Mouse (Mus musculus) liver, embryonic 12.5 days (tissue): ENCODE measurements around the gene Slc37a1. TPM values are rescaled to one million over a fixed set of nuclear protein-coding genes. Genes with fewer than 3 reads are reported as not detected.
A peak's percentile ranks its signal among the peaks of the same experiment; 100 is the strongest.
"Not testable (repeated sequence)": the region's sequence is repeated elsewhere in the genome, so short reads cannot be mapped to it uniquely, and the experiment has no call there.

Experiments
- ATAC-seq: fragments of 200-750 bp; cut with Nextera tagmentation; 2 replicates; pipeline ENCODE4 v1.8.0; 2017; ENCODE audit warnings: moderate number of reproducible peaks, mild to moderate bottlenecking, moderate library complexity
- H3K27ac ChIP-seq: fragments of 300-500 bp; sonication (generic); 2 replicates; pipeline ENCODE4 v1.5.1; 2016; ENCODE audit warnings: mild to moderate bottlenecking
- H3K27me3 ChIP-seq: fragments of 300-500 bp; sonication (generic); replicated peaks from 2 replicates; pipeline ENCODE4 v1.6.1; 2016; ENCODE audit warnings: mild to moderate bottlenecking, moderate library complexity
- H3K36me3 ChIP-seq: fragments of 300-500 bp; sonication (generic); 2 replicates; pipeline ENCODE4 v1.6.1; 2016; ENCODE audit warnings: mild to moderate bottlenecking, moderate library complexity
- H3K4me1 ChIP-seq: fragments of 300-500 bp; sonication (generic); 2 replicates; pipeline ENCODE4 v1.6.1; 2016
- H3K4me2 ChIP-seq: fragments of 300-500 bp; sonication (generic); 2 replicates; pipeline ENCODE4 v1.6.1; 2016; ENCODE audit warnings: mild to moderate bottlenecking, moderate library complexity
- H3K4me3 ChIP-seq: fragments of 300-500 bp; sonication (generic); 2 replicates; pipeline ENCODE4 v1.5.1; 2016; ENCODE audit warnings: mild to moderate bottlenecking, moderate library complexity
- H3K9ac ChIP-seq: fragments of 300-500 bp; sonication (generic); 2 replicates; pipeline ENCODE4 v1.6.1; 2016; ENCODE audit warnings: mild to moderate bottlenecking, moderate library complexity
- H3K9me3 ChIP-seq: fragments of 300-500 bp; sonication (generic); replicated peaks from 2 replicates; pipeline ENCODE4 v1.6.1; 2016; ENCODE audit warnings: mild to moderate bottlenecking, moderate library complexity
- WGBS: fragments of 180-500 bp; shearing (Covaris S2); methylation state at CpG from one replicate; pipeline ENCODE4 v1.1.7; 2016; ENCODE audit not compliant: insufficient replicate concordance; 5-methylcytosine and 5-hydroxymethylcytosine counted together
- polyA plus RNA-seq: library from polyadenylated mRNA; unstranded; fragments of >200 nt; fragmentation: Nextera tagmentation; extraction: Ambion mirVana; gene quantifications from 2 replicates; pipeline ENCODE4 v1.2.1, GENCODE M21; 2016

Gene Slc37a1
- polyA plus RNA-seq, 1 experiment from 2014 or later, result 5.4 TPM

- no peak for ATAC-seq
- Histone ChIP-seq H3K4me3 (no peak overlapping the region), H3K27ac (no peak overlapping the region), H3K27me3 (no peaks in the 10 kb centered on the region), H3K9me3 (no peaks in the 10 kb centered on the region), H3K9ac (no peak overlapping the region), H3K4me2 (no peak overlapping the region), H3K36me3 (no peaks in the 10 kb centered on the region), H3K4me1 (no peaks in the 10 kb centered on the region; the same call in 1 of the 2 replicates)
- WGBS, result 28% methylated on average over 5 of the region's 5 CpGs
These were observed 57.7 kb downstream of the Slc37a1 start for GRCm38 (mm10) chr17:31344172-31344801.

- Histone ChIP-seq H3K4me2 (no peak overlapping the region), H3K36me3 (0 out of 2 replicates have a peak, but pooled peaks cover 2% of the 10 kb centered on the region), H3K4me3 (no peak overlapping the region), H3K9me3 (no peaks in the 10 kb centered on the region), H3K27ac (no peak overlapping the region), H3K9ac (no peak overlapping the region), H3K27me3 (no peaks in the 10 kb centered on the region), H3K4me1 (no peaks in the 10 kb centered on the region; the same call in 1 of the 2 replicates)
- 85% methylated on average over 3 of the region's 3 CpGs for WGBS
- no peak for ATAC-seq
These were observed 58.2 kb downstream of the Slc37a1 start for GRCm38 (mm10) chr17:31344816-31345215.

- 0 out of 2 replicates have a peak, but pooled peaks cover 4% of the 10 kb centered on the region for H3K36me3 ChIP-seq
These were observed 61.5 kb downstream of the Slc37a1 start for GRCm38 (mm10) chr17:31348129-31348528.

GRCm38 (mm10) chr17:31349388-31349787 lies 62.8 kb downstream of the Slc37a1 start:
- 79% methylated on average over 12 of the region's 12 CpGs for WGBS
- no peak for ATAC-seq
- no peak overlapping the region for H3K27ac ChIP-seq
- H3K4me1 ChIP-seq, result no peaks in the 10 kb centered on the region; the same call in 1 of the 2 replicates
- 0 out of 2 replicates have a peak, but pooled peaks cover 4% of the 10 kb centered on the region for H3K36me3 ChIP-seq
- H3K4me2 ChIP-seq, result no peak overlapping the region
- H3K9me3 ChIP-seq, result no peaks in the 10 kb centered on the region
- H3K27me3 ChIP-seq, result no peaks in the 10 kb centered on the region
- no peak overlapping the region for H3K4me3 ChIP-seq
- H3K9ac ChIP-seq, result no peak overlapping the region

More at GRCm38 (mm10) chr17:31348129-31348528, 61.5 kb downstream of the Slc37a1 start:
- no peak overlapping the region for H3K4me2 ChIP-seq
- 75% methylated on average over 5 of the region's 5 CpGs for WGBS
- no peaks in the 10 kb centered on the region; the same call in 1 of the 2 replicates for H3K4me1 ChIP-seq
- H3K9ac ChIP-seq, result no peak overlapping the region
- no peak overlapping the region for H3K4me3 ChIP-seq
- no peaks in the 10 kb centered on the region for H3K27me3 ChIP-seq
- no peak for ATAC-seq
- no peak overlapping the region for H3K27ac ChIP-seq
- H3K9me3 ChIP-seq, result no peaks in the 10 kb centered on the region

- H3K9me3 ChIP-seq, result no peaks in the 10 kb centered on the region
- no peak overlapping the region for H3K27ac ChIP-seq
- ATAC-seq, result no peak
- H3K36me3 ChIP-seq, result 0 out of 2 replicates have a peak, but pooled peaks cover 4% of the 10 kb centered on the region
- no peak overlapping the region for H3K4me3 ChIP-seq
- H3K27me3 ChIP-seq, result no peaks in the 10 kb centered on the region; the same call in 1 of the 2 replicates
- no peak overlapping the region for H3K9ac ChIP-seq
- H3K4me2 ChIP-seq, result no peak overlapping the region
- WGBS, result 72% methylated on average over 8 of the region's 8 CpGs
- H3K4me1 ChIP-seq, result 0 out of 2 replicates have a peak, but pooled peaks cover 5% of the 10 kb centered on the region
These were observed 65.4 kb downstream of the Slc37a1 start for GRCm38 (mm10) chr17:31351984-31352383.

GRCm38 (mm10) chr17:31353255-31353654 lies 66.7 kb downstream of the Slc37a1 start:
- Histone ChIP-seq H3K4me1 (0 out of 2 replicates have a peak, but pooled peaks cover 5% of the 10 kb centered on the region), H3K9me3 (no peaks in the 10 kb centered on the region), H3K4me3 (no peak overlapping the region), H3K4me2 (no peak overlapping the region), H3K9ac (no peak overlapping the region), H3K27me3 (no peaks in the 10 kb centered on the region; the same call in 1 of the 2 replicates), H3K27ac (no peak overlapping the region), H3K36me3 (0 out of 2 replicates have a peak, but pooled peaks cover 4% of the 10 kb centered on the region)
- ATAC-seq, result no peak
- 62% methylated on average over 2 of the region's 2 CpGs for WGBS

- not testable (repeated sequence) for H3K9me3 ChIP-seq, H3K4me1 ChIP-seq, H3K4me3 ChIP-seq, H3K36me3 ChIP-seq, H3K27ac ChIP-seq, H3K9ac ChIP-seq, H3K27me3 ChIP-seq, ATAC-seq, H3K4me2 ChIP-seq
- 53% methylated on average over 3 of the region's 3 CpGs for WGBS
These were observed 68.1 kb downstream of the Slc37a1 start for GRCm38 (mm10) chr17:31354684-31355083.

GRCm38 (mm10) chr17:31355792-31356502 lies 69.4 kb downstream of the Slc37a1 start:
- Histone ChIP-seq H3K9me3 (no peaks in the 10 kb centered on the region), H3K36me3 (no peaks in the 10 kb centered on the region), H3K27me3 (no peaks in the 10 kb centered on the region; the same call in 1 of the 2 replicates), H3K4me2 (no peak overlapping the region), H3K27ac (no peak overlapping the region), H3K9ac (no peak overlapping the region), H3K4me1 (0 out of 2 replicates have a peak, but pooled peaks cover 5% of the 10 kb centered on the region), H3K4me3 (no peak overlapping the region)
- WGBS, result 45% methylated on average over 8 of the region's 8 CpGs
- no peak for ATAC-seq

- no peak for ATAC-seq
- Histone ChIP-seq H3K27me3 (no peaks in the 10 kb centered on the region; the same call in 1 of the 2 replicates), H3K4me1 (no peaks in the 10 kb centered on the region), H3K4me2 (no peak overlapping the region), H3K27ac (no peak overlapping the region), H3K4me3 (no peak overlapping the region), H3K36me3 (no peaks in the 10 kb centered on the region), H3K9me3 (no peaks in the 10 kb centered on the region), H3K9ac (no peak overlapping the region)
- WGBS, result 69% methylated on average over 13 of the region's 13 CpGs
These were observed 74.0 kb downstream of the Slc37a1 start for GRCm38 (mm10) chr17:31360582-31360981.

GRCm38 (mm10) chr17:31365586-31366166 lies 79.1 kb downstream of the Slc37a1 start:
- 79% methylated on average over 5 of the region's 5 CpGs for WGBS
- Histone ChIP-seq H3K4me2 (no peak overlapping the region), H3K27ac (no peak overlapping the region), H3K27me3 (no peaks in the 10 kb centered on the region), H3K4me3 (no peak overlapping the region), H3K4me1 (no peaks in the 10 kb centered on the region), H3K9me3 (no peaks in the 10 kb centered on the region), H3K36me3 (no peaks in the 10 kb centered on the region), H3K9ac (no peak overlapping the region)
- ATAC-seq, result no peak

- H3K4me3 ChIP-seq, result no peak overlapping the region
- no peak overlapping the region for H3K27ac ChIP-seq
- WGBS, result 56% methylated on average over 2 of the region's 2 CpGs
- H3K9me3 ChIP-seq, result no peaks in the 10 kb centered on the region
- H3K4me1 ChIP-seq, result no peaks in the 10 kb centered on the region
- ATAC-seq, result peak; percentile 32; the same call in 1 of the 2 replicates
- H3K27me3 ChIP-seq, result no peaks in the 10 kb centered on the region
- H3K36me3 ChIP-seq, result no peaks in the 10 kb centered on the region
- no peak overlapping the region for H3K4me2 ChIP-seq
- no peak overlapping the region for H3K9ac ChIP-seq
These were observed 83.6 kb downstream of the Slc37a1 start for GRCm38 (mm10) chr17:31370221-31370620.

- Histone ChIP-seq H3K9me3 (no peaks in the 10 kb centered on the region), H3K27ac (no peak overlapping the region), H3K4me3 (no peak overlapping the region), H3K4me1 (no peaks in the 10 kb centered on the region), H3K36me3 (no peaks in the 10 kb centered on the region), H3K27me3 (no peaks in the 10 kb centered on the region), H3K4me2 (no peak overlapping the region), H3K9ac (no peak overlapping the region)
- no peak for ATAC-seq
These were observed 84.3 kb downstream of the Slc37a1 start for GRCm38 (mm10) chr17:31370931-31371330.
